Mouse (Mus musculus) bone marrow, adult 2 months (tissue): ENCODE results near the gene Vps11.

ENCODE experiments used
- CTCF ChIP-seq: fragments of 200-500 bp; IDR thresholded peaks from 2 replicates; pipeline ENCODE4 v1.5.1; 2011; ENCODE audit warnings: low read length, control low read depth; ENCODE audit not compliant: control insufficient read depth, insufficient read depth
- POLR2A ChIP-seq: fragments of 200-500 bp; IDR thresholded peaks from 2 replicates; pipeline ENCODE4 v1.6.1; 2011; ENCODE audit warnings: low read depth, mild to moderate bottlenecking, control low read depth, low read length, borderline replicate concordance; ENCODE audit not compliant: control insufficient read depth

- TF ChIP-seq CTCF (no peak), POLR2A (no peak)
Observed at GRCm38 (mm10) chr9:44352337-44352736, 9.1 kb downstream of the Vps11 start.
